Mouse (Mus musculus): Measurements from ENCODE around the gene Pdgfra.

- TF ChIP-seq CTCF (IDR thresholded peaks at IDR 0.05; ENCODE audit: borderline replicate concordance, insufficient read depth, low read length) (no peak), POLR2A (IDR thresholded peaks at IDR 0.05; ENCODE audit: low read depth, low read length) (no peak)
These were observed 95.1 kb downstream of the Pdgfra start for GRCm38 (mm10) chr5:75247070-75247740.

Measured in embryonic fibroblast, embryonic 13.5 days (primary cell).